Mouse (Mus musculus): ENCODE data around the gene Sdc4.

DNA sequence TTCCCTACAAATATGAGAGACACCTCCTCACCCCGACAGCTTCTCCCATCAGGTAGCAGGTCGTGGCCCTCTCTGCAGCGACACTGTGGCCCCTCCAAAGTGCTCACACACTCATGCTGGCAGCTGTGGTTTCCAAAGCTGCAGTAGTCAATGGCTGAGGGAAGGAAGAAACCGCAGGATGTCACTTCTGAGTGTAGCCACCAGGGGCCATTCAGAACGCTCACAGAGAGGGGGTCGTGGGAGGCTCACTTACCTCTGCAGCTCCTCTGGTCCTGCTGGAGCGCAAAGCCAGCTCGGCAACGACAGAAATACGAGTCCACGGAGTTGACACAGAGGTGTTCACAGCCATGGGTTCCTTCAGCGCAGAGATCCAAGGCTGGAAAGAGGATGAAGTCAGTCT, 46.8 kb downstream of the Sdc4 start:
- peak; percentile 14; the same call in 1 of the 2 replicates for TF ChIP-seq CTCF (conservative IDR thresholded peaks at IDR 0.05; ENCODE audit: low read length)
- TF ChIP-seq POU5F1 (IDR thresholded peaks at IDR 0.05; ENCODE audit: borderline replicate concordance, low read length): no peak
